Mouse (Mus musculus): ENCODE data around the gene Nt5c. TPM values are rescaled to one million over a fixed set of nuclear protein-coding genes. Genes with fewer than 3 reads are reported as not detected.

The Nt5c gene
- polyA plus RNA-seq, 1 experiment from 2014 or later, result 69.0 TPM

DNA sequence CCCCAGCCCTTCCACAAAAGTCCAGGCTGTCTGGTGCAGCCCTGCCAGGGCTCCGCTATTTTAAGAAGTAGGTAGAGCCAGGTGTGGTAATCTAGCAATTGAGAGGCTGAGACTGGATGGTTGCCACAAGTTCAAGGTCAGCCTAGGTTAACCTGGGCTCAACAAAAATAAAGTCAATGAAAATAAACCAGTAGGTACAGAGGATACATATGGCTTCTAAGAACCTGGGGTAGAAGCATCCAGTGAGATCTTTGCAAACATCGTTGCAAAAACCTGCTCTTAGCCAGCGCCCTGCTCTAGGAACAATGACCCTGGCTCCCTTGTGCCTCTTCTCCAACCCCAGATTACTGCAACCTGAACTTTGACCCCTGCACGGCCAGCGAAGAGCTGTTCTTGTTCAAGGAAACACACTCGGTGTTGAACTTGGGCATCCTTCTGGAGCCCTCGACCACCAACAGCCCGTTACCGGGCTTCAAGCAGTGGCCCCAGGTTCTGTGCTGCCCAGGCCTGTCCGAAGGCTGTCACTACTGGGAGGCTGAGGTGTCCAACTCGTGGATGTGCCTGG lies 44.3 kb downstream of the Nt5c start:
- Histone ChIP-seq H3K4me2 (no peak overlapping the region), H3K27me3 (replicated peaks) (peaks cover 30% of the 10 kb centered on the region; the same call in 1 of the 2 replicates), H3K36me3 (no peaks in the 10 kb centered on the region), H3K9me3 (replicated peaks) (no peaks in the 10 kb centered on the region), H3K4me1 (peaks cover 13% of the 10 kb centered on the region; the same call in 1 of the 2 replicates), H3K9ac (no peak overlapping the region), H3K4me3 (no peak overlapping the region), H3K27ac (peak overlapping the region; percentile 45)
- 71% methylated on average over 11 of the region's 11 CpGs for WGBS (ENCODE audit: insufficient replicate concordance)
- ATAC-seq, result 0 out of 2 replicates have a peak, but pooled peaks have one; percentile 11

DNA sequence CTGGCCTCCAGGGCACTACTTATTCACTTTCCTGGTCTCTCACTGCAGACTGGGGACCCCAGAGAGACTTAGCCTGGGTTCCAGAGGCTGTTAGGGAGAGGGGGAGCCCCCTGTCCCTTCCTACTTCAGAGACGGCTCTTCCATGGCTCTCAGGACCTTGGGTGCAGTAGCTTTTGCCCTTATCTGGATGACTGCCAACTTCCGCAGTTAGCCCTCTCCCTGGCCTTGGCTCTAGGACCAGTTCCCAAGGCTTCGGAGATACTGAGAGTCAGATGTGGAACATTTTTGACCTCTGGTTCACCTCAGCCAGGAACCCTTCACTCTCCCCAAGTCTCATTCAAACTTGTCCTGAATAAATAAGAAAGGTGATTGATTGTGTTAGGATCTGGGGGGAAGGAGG lies 44.8 kb downstream of the Nt5c start:
- ATAC-seq, result no peak
- Histone ChIP-seq H3K9ac (no peak overlapping the region), H3K9me3 (replicated peaks) (no peaks in the 10 kb centered on the region), H3K4me1 (peaks cover 13% of the 10 kb centered on the region; the same call in 1 of the 2 replicates), H3K4me2 (no peak overlapping the region), H3K27me3 (replicated peaks) (peaks cover 35% of the 10 kb centered on the region; the same call in 1 of the 2 replicates), H3K36me3 (no peaks in the 10 kb centered on the region), H3K4me3 (no peak overlapping the region), H3K27ac (no peak overlapping the region; the same call in 1 of the 2 replicates)
- 51% methylated on average over 3 of the region's 3 CpGs for WGBS (ENCODE audit: insufficient replicate concordance)

DNA sequence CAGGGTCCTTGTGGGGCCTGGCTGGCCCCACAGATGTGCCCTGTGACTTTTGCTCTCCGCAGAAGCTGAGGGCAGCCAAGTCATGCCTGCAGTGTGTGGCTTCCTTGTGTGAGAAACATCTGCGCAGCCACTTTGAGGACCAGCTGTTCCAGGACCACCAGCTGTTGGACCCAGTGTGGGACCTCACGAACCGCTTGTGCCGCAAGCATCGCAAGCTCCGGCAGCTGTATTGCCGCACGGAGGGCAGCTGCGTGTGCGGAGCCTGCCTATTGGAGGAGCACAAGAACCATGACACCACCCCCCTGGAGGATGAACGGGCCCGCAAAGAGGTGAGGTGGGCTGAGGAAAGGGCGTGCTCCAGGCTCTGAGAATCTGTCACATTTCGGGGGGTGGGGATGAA lies 50.2 kb downstream of the Nt5c start:
- WGBS (ENCODE audit: insufficient replicate concordance), result 49% methylated on average over 15 of the region's 15 CpGs

More for the DNA sequence above, 50.2 kb downstream of the Nt5c start:
- Histone ChIP-seq H3K4me1 (peaks cover 12% of the 10 kb centered on the region), H3K4me2 (no peak overlapping the region), H3K36me3 (no peaks in the 10 kb centered on the region), H3K27ac (no peak overlapping the region), H3K9me3 (replicated peaks) (peaks cover 4% of the 10 kb centered on the region; the same call in 1 of the 2 replicates), H3K4me3 (no peak overlapping the region), H3K27me3 (replicated peaks) (peaks cover 61% of the 10 kb centered on the region), H3K9ac (no peak overlapping the region)
- no peak for ATAC-seq

Small RNA genes within 50 kb of the gene (microRNA-seq; reads per million reads assigned to microRNA genes)
- gene Mir3968, result not detected

Other genes with a start within 250 kb of the Nt5c start
- 0.51 and 0.62 TPM in 2 replicates for gene Grin2c, start 224.6 kb downstream of the Nt5c start, polyA plus RNA-seq (2016; fragmentation: Nextera tagmentation; extraction: Ambion mirVana)
- 17.1 and 17.8 TPM in 2 replicates for gene Fdxr, start 214.8 kb downstream of the Nt5c start, polyA plus RNA-seq (2016; fragmentation: Nextera tagmentation; extraction: Ambion mirVana)
- gene Fads6, start 194.2 kb downstream of the Nt5c start, polyA plus RNA-seq (2016; fragmentation: Nextera tagmentation; extraction: Ambion mirVana), result 2.2 and 2.4 TPM in 2 replicates
- not detected in 2 replicates for gene Otop2, start 184.7 kb downstream of the Nt5c start, polyA plus RNA-seq (2016; fragmentation: Nextera tagmentation; extraction: Ambion mirVana)
- 0.25 and 0.32 TPM in 2 replicates for gene Ush1g, start 169.8 kb downstream of the Nt5c start, polyA plus RNA-seq (2016; fragmentation: Nextera tagmentation; extraction: Ambion mirVana)
- gene Otop3, start 157.1 kb downstream of the Nt5c start, polyA plus RNA-seq (2016; fragmentation: Nextera tagmentation; extraction: Ambion mirVana), result not detected in 2 replicates
- gene Hid1, start 124.1 kb downstream of the Nt5c start, polyA plus RNA-seq (2016; fragmentation: Nextera tagmentation; extraction: Ambion mirVana), result 1.8 TPM in 2 replicates
- 4.2 TPM in 2 replicates for gene Cdr2l, start 109.9 kb downstream of the Nt5c start, polyA plus RNA-seq (2016; fragmentation: Nextera tagmentation; extraction: Ambion mirVana)
- gene Mrpl58, start 88.1 kb downstream of the Nt5c start, polyA plus RNA-seq (2016; fragmentation: Nextera tagmentation; extraction: Ambion mirVana), result 116 and 120 TPM in 2 replicates
- gene Atp5h, start 71.9 kb downstream of the Nt5c start, polyA plus RNA-seq (2016; fragmentation: Nextera tagmentation; extraction: Ambion mirVana), result 624 and 630 TPM in 2 replicates
- 8.6 and 9.3 TPM in 2 replicates for gene Kctd2, start 71.7 kb downstream of the Nt5c start, polyA plus RNA-seq (2016; fragmentation: Nextera tagmentation; extraction: Ambion mirVana)
- 0.18 and 0.22 TPM in 2 replicates for gene Trim80, start 51.3 kb downstream of the Nt5c start, polyA plus RNA-seq (2016; fragmentation: Nextera tagmentation; extraction: Ambion mirVana)
- gene Slc16a5, start 29.4 kb downstream of the Nt5c start, polyA plus RNA-seq (2016; fragmentation: Nextera tagmentation; extraction: Ambion mirVana), result 0.08 and 0.10 TPM in 2 replicates
- 4.0 and 4.2 TPM in 2 replicates for gene Armc7, start 16.2 kb downstream of the Nt5c start, polyA plus RNA-seq (2016; fragmentation: Nextera tagmentation; extraction: Ambion mirVana)
- 307 and 318 TPM in 2 replicates for gene Jpt1, start 22.5 kb upstream of the Nt5c start, polyA plus RNA-seq (2016; fragmentation: Nextera tagmentation; extraction: Ambion mirVana)
- gene Sumo2, start 44.4 kb upstream of the Nt5c start, polyA plus RNA-seq (2016; fragmentation: Nextera tagmentation; extraction: Ambion mirVana), result 574 and 585 TPM in 2 replicates
- 202 and 216 TPM in 2 replicates for gene Nup85, start 72.6 kb upstream of the Nt5c start, polyA plus RNA-seq (2016; fragmentation: Nextera tagmentation; extraction: Ambion mirVana)
- gene Mrps7, start 112.1 kb upstream of the Nt5c start, polyA plus RNA-seq (2016; fragmentation: Nextera tagmentation; extraction: Ambion mirVana), result 83.1 and 87.3 TPM in 2 replicates
- 14.0 and 14.7 TPM in 2 replicates for gene Gga3, start 112.2 kb upstream of the Nt5c start, polyA plus RNA-seq (2016; fragmentation: Nextera tagmentation; extraction: Ambion mirVana)
- gene Mif4gd, start 121.1 kb upstream of the Nt5c start, polyA plus RNA-seq (2016; fragmentation: Nextera tagmentation; extraction: Ambion mirVana), result 26.6 and 27.1 TPM in 2 replicates
- 15.7 and 17.2 TPM in 2 replicates for gene Slc25a19, start 136.4 kb upstream of the Nt5c start, polyA plus RNA-seq (2016; fragmentation: Nextera tagmentation; extraction: Ambion mirVana)
- gene Grb2, start 216.7 kb upstream of the Nt5c start, polyA plus RNA-seq (2016; fragmentation: Nextera tagmentation; extraction: Ambion mirVana), result 78.6 and 89.6 TPM in 2 replicates